Mouse (Mus musculus) limb, embryonic 15.5 days (tissue): ENCODE measurements around the gene Scmh1. TPM values are rescaled to one million over a fixed set of nuclear protein-coding genes. Genes with fewer than 3 reads are reported as not detected.

Experiments
- ATAC-seq: fragments of 200-750 bp; cut with Nextera tagmentation; 2 replicates; pipeline ENCODE4 v1.8.0; 2017; ENCODE audit warnings: low read depth, moderate TSS enrichment; ENCODE audit not compliant: insufficient number of reproducible peaks, low FRiP score, low TSS enrichment
- H3K27ac ChIP-seq: fragments of 300-500 bp; sonication (generic); 2 replicates; pipeline ENCODE4 v1.5.1; 2015; ENCODE audit warnings: moderate library complexity, mild to moderate bottlenecking, inconsistent platforms
- H3K27me3 ChIP-seq: fragments of 300-500 bp; sonication (generic); 2 replicates; pipeline ENCODE4 v1.6.1; 2015; ENCODE audit warnings: inconsistent platforms
- H3K36me3 ChIP-seq: fragments of 300-500 bp; sonication (generic); 2 replicates; pipeline ENCODE4 v1.6.1; 2015; ENCODE audit warnings: inconsistent platforms
- H3K4me1 ChIP-seq: fragments of 300-500 bp; sonication (generic); 2 replicates; pipeline ENCODE4 v1.6.1; 2015; ENCODE audit warnings: inconsistent platforms
- H3K4me2 ChIP-seq: fragments of 300-500 bp; sonication (generic); 2 replicates; pipeline ENCODE4 v1.6.1; 2015; ENCODE audit warnings: mild to moderate bottlenecking, inconsistent platforms
- H3K4me3 ChIP-seq: fragments of 300-500 bp; sonication (generic); 2 replicates; pipeline ENCODE4 v1.5.1; 2015; ENCODE audit warnings: mild to moderate bottlenecking, inconsistent platforms
- H3K9ac ChIP-seq: fragments of 300-500 bp; sonication (generic); 2 replicates; pipeline ENCODE4 v1.6.1; 2015; ENCODE audit warnings: inconsistent platforms
- H3K9me3 ChIP-seq: fragments of 300-500 bp; sonication (generic); 2 replicates; pipeline ENCODE4 v1.6.1; 2016; ENCODE audit warnings: inconsistent platforms
- WGBS: fragments of 180-500 bp; shearing (Covaris S2); methylation state at CpG from one replicate; pipeline ENCODE4 v1.1.7; 2015; 5-methylcytosine and 5-hydroxymethylcytosine counted together
- polyA plus RNA-seq: library from polyadenylated mRNA; unstranded; fragments of >200 nt; fragmentation: Nextera tagmentation; extraction: Ambion mirVana; gene quantifications from 2 replicates; pipeline ENCODE4 v1.2.1, GENCODE M21; 2015

Scmh1 gene
- polyA plus RNA-seq, 1 experiment from 2014 or later = 36.7 TPM

DNA sequence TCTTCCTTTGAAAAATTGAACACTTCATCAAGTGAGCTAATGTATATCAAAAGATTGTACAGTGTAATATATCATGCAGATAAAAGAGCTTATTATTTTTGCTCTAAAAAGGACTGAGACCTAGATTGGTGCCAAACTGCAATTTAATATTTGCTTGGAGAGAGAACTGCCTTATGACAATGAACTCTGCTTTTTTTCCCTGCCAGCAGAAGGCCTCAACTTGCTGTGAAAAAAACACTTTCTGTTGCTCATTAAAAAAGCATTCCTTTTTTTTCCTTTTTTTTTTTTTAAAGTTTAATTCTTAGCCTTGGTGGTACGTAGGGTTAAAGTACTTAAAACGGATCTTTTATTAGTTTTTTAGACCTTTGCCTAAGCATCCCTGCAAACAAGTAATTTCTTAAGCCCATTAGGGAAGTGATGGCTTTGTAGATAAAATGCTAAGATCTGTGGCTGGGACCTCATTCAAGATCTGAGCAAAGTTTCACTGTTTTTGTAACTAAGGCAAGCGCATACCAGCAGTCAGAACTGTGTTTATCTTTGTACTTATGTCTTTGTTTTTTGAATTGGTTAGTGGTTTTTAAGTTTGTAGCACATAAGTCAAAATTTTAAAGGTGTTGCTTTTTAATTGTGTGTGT is 1.7 kb downstream of the Scmh1 start:
- no peak overlapping the region for H3K27ac ChIP-seq
- H3K27me3 ChIP-seq = 0 out of 2 replicates have a peak, but pooled peaks cover 1% of the 10 kb centered on the region
- H3K9me3 ChIP-seq = no peaks in the 10 kb centered on the region
- H3K4me1 ChIP-seq = peaks cover 5% of the 10 kb centered on the region; the same call in 1 of the 2 replicates
- ATAC-seq = no peak; the same call in 1 of the 2 replicates
- WGBS = 32% methylated on average over 3 of the region's 3 CpGs
- peak overlapping the region; percentile 57 for H3K4me2 ChIP-seq
- no peak overlapping the region for H3K9ac ChIP-seq
- H3K4me3 ChIP-seq = peak overlapping the region; percentile 96
- no peaks in the 10 kb centered on the region for H3K36me3 ChIP-seq

DNA sequence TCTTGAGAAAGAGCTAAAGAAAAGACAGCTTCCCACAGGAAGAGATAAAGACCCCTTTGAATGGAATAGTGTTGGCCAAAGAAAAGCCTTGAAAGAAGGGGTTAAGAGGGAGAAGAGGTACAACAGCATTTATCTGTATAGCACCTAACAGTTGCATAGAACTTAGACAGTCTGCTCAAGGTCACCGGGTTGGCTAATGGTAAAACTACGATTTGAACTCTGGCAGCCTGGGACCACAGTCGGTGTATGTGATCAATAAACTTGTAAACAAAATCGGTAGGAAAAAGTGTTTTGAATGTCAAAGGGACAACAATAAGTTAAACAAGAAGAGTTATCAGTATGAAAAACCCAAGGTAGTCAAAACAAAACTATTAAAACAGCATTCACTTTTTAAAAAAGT is 13.0 kb downstream of the Scmh1 start:
- Histone ChIP-seq H3K9me3 (no peaks in the 10 kb centered on the region), H3K36me3 (no peaks in the 10 kb centered on the region), H3K27me3 (no peaks in the 10 kb centered on the region), H3K27ac (no peak overlapping the region), H3K4me2 (no peak overlapping the region), H3K4me3 (no peak overlapping the region), H3K9ac (no peak overlapping the region), H3K4me1 (peaks cover 8% of the 10 kb centered on the region; the same call in 1 of the 2 replicates)
- 90% methylated on average over 4 of the region's 4 CpGs for WGBS
- ATAC-seq = no peak

DNA sequence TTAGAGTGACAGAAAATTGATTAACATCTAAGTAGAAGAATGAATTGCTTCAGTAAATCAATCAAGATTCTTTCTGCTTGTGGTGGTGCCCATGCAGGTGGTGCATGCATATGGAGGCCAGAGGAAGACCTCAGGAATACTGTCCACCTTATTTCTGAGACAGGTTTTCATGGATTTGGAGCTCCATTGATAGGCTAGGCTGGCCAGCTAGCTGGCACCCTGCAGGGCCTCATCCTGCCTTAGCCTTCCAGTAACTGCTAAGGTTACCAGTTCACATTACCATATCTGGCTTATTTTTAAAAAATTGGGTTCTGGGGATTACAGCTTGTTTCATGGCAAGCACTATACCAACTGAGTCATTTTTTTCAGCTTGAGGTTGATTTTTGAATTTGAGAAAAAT is 15.1 kb downstream of the Scmh1 start:
- H3K27me3 ChIP-seq = no peaks in the 10 kb centered on the region
- H3K4me2 ChIP-seq = no peak overlapping the region
- no peak overlapping the region for H3K4me3 ChIP-seq
- ATAC-seq = no peak
- no peaks in the 10 kb centered on the region for H3K9me3 ChIP-seq
- H3K27ac ChIP-seq = no peak overlapping the region
- H3K4me1 ChIP-seq = peaks cover 8% of the 10 kb centered on the region; the same call in 1 of the 2 replicates
- H3K36me3 ChIP-seq = no peaks in the 10 kb centered on the region
- no peak overlapping the region for H3K9ac ChIP-seq

DNA sequence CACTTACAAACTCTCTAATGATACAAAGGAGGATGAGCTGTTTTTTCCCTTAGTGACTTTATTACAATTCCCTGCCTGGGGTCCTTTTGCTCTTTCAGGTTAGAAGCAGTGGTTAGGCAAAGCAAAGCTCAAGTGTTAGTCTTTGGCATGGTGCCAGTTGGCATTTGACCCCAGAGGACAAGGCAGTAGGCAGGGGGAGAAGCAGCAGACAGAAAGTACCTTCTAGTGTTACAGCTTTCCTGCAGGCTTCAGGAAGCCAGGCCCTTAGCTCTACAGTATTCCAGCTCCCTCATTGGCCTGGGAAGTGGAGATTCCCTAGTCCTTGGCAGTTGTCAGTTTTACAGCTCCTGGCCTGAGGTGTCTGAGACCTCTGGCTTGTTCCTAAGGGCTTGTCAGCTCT is 15.6 kb downstream of the Scmh1 start:
- H3K27ac ChIP-seq = no peak overlapping the region
- ATAC-seq = no peak
- no peaks in the 10 kb centered on the region for H3K36me3 ChIP-seq
- no peak overlapping the region for H3K9ac ChIP-seq
- no peak overlapping the region for H3K4me3 ChIP-seq
- no peaks in the 10 kb centered on the region for H3K9me3 ChIP-seq
- H3K27me3 ChIP-seq = no peaks in the 10 kb centered on the region
- H3K4me2 ChIP-seq = no peak overlapping the region
- peaks cover 8% of the 10 kb centered on the region; the same call in 1 of the 2 replicates for H3K4me1 ChIP-seq

DNA sequence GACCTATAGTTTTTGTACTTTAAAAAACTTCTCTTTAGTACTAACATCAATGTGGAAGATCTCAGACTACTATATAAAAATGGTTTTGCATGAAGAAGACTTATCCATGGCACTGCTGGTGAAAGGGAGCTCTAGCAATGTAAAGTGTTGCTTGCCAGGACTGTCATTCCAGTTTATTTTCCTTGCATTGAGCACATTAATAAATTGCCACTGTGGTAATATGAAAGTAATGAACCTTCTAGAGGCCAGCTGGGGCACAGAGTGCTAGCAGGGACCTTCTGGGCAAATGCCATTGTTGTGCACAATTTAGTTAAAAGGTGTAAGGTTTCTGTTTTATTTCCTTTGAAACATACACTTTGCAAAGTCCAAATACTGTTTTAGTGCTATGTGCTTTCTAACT is 25.5 kb downstream of the Scmh1 start:
- ATAC-seq = no peak
- Histone ChIP-seq H3K36me3 (no peaks in the 10 kb centered on the region), H3K4me3 (no peak overlapping the region), H3K27ac (no peak overlapping the region), H3K4me2 (no peak overlapping the region), H3K27me3 (no peaks in the 10 kb centered on the region), H3K9me3 (no peaks in the 10 kb centered on the region), H3K9ac (no peak overlapping the region), H3K4me1 (no peaks in the 10 kb centered on the region)

DNA sequence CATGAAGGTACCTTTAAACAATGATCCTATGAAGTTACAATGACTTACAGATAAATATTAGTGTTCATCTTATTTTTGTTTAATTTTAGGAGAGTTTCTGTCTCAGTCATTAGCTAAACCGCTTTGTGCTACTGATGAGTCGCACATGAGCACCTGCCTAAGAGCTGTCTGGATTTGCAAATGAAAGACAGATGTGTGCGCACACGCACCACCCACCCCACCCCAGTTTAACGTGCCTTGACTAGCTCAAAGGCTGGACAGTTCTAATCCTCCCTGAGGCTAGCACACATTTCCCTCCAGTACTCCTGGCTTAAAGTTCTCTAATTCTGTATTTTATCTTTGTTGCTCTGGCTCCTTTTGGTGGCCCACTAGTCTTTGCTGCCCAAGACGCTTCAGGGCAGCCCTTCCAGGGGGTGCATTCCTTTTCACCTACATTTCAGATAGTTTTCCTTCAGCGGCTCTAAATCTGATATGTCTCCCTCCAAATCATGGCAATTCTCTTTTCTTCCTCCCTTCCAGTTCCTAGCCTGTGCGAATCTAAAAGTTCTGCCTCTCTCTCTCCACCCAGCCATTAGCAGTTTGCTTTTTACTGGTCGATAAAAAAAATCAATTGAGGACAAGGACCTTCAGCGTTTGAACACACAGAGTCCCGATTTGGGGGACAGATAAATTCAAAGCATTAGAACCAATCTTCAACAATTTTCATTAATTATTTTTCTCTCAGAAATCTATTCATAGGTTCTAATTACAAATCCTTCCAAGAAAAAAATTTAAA is 27.7 kb downstream of the Scmh1 start:
- H3K27me3 ChIP-seq = no peaks in the 10 kb centered on the region
- no peak overlapping the region for H3K4me3 ChIP-seq
- no peak overlapping the region for H3K4me2 ChIP-seq
- WGBS = 37% methylated on average over 11 of the region's 11 CpGs
- no peaks in the 10 kb centered on the region for H3K4me1 ChIP-seq
- H3K9me3 ChIP-seq = no peaks in the 10 kb centered on the region
- no peak for ATAC-seq
- no peak overlapping the region for H3K9ac ChIP-seq
- H3K27ac ChIP-seq = no peak overlapping the region
- no peaks in the 10 kb centered on the region for H3K36me3 ChIP-seq

DNA sequence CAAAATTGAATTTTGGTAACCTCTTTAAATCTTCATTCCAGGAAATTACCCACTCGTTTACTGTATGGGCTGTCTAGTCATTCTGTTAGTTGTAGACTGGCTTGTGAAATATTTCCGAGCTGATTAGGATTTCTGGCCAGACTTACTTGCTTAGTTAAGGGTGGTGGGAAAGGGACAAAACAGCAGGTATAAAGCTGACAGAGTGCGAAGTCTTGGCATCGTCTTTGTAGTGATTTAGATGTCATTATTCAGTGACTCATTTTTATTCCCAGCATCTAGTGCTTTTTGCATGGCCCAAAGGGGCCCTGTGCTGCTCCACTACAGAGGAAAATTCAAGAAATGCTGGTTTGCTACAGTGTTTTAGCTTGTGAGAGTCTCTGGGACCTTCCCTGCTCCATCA is 56.7 kb downstream of the Scmh1 start:
- H3K9me3 ChIP-seq = no peaks in the 10 kb centered on the region

DNA sequence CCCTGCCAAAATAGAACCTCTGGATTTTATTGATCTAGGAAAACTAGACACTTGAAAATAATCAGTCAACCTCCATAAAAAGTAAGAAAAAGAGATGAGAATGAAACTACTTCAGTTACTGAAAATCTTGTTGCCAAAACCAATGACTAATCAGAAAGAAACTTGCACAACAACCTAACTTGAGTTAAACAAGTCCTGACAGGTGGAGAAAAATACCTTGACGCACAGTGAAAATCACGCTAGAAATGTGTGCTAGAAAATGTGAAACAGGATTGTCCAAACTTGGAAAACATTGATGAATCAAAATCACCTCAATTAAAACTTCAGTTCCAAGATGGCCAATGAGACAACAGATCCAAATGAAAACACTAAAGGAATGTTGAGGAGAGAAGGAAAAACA is 67.9 kb downstream of the Scmh1 start:
- Histone ChIP-seq H3K36me3 (peaks cover 28% of the 10 kb centered on the region), H3K27me3 (no peaks in the 10 kb centered on the region), H3K9me3 (no peaks in the 10 kb centered on the region), H3K4me2 (no peak overlapping the region), H3K27ac (no peak overlapping the region), H3K9ac (no peak overlapping the region), H3K4me1 (no peaks in the 10 kb centered on the region), H3K4me3 (no peak overlapping the region)
- no peak for ATAC-seq
- WGBS = 81% methylated on average over 2 of the region's 2 CpGs

More for the DNA sequence above, 56.7 kb downstream of the Scmh1 start:
- no peak overlapping the region for H3K9ac ChIP-seq
- H3K4me2 ChIP-seq = no peak overlapping the region
- H3K4me3 ChIP-seq = no peak overlapping the region
- H3K36me3 ChIP-seq = peaks cover 4% of the 10 kb centered on the region
- no peak for ATAC-seq
- no peaks in the 10 kb centered on the region for H3K27me3 ChIP-seq
- no peak overlapping the region for H3K27ac ChIP-seq
- H3K4me1 ChIP-seq = no peaks in the 10 kb centered on the region
- 73% methylated on average over 4 of the region's 4 CpGs for WGBS

DNA sequence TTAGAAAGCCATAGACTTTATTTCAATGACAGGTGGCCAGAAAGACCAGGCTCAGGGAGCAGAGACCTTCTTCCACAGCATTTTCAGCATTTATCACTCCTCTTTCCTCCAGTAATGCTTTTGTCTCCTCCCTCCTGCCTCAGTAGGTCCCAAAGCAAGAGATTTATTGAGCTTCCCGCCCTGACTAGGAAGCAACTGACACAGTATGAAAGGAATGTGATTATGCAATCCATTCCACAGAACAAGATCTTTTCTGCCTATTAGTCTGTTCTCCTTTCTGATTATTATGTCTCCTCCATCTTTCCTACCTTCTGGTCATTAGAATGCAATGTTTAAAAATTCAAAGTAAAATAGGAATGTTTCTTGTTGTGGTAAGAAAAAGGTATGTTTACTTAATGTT is 82.6 kb downstream of the Scmh1 start:
- H3K36me3 ChIP-seq = peaks cover 17% of the 10 kb centered on the region
- no peaks in the 10 kb centered on the region for H3K27me3 ChIP-seq
- 21% methylated on average over 1 of the region's 1 CpGs for WGBS
- H3K9ac ChIP-seq = no peak overlapping the region
- no peaks in the 10 kb centered on the region for H3K9me3 ChIP-seq
- no peak overlapping the region for H3K4me3 ChIP-seq
- peak overlapping the region; percentile 38; the same call in 1 of the 2 replicates for H3K27ac ChIP-seq
- peaks cover 3% of the 10 kb centered on the region; the same call in 1 of the 2 replicates for H3K4me1 ChIP-seq
- H3K4me2 ChIP-seq = no peak overlapping the region
- ATAC-seq = no peak

DNA sequence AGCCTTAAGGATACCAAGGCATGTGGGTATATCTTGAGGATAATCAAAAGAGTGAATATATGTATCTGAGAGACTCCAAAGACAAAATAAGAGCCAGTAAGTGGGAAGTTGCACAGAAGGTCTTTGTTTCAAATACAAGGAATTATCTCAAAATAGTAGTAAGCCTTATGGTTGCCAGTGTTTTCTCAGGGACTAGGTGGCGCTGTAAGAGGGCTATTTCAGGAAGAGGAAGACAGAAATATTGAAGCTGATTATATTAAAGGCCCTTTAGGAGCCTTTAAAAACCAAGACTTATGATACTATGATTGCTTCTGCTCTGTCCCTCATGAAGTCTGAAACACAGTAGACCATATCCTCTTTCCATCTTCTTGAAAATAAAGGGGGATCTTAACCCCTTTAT is 101.9 kb downstream of the Scmh1 start:
- 81% methylated on average over 1 of the region's 1 CpGs for WGBS
- no peak for ATAC-seq
- no peak overlapping the region for H3K4me3 ChIP-seq
- H3K4me1 ChIP-seq = no peaks in the 10 kb centered on the region
- no peak overlapping the region for H3K27ac ChIP-seq
- no peaks in the 10 kb centered on the region for H3K27me3 ChIP-seq
- no peaks in the 10 kb centered on the region for H3K9me3 ChIP-seq
- no peak overlapping the region for H3K4me2 ChIP-seq
- H3K36me3 ChIP-seq = peaks cover 34% of the 10 kb centered on the region
- H3K9ac ChIP-seq = no peak overlapping the region

DNA sequence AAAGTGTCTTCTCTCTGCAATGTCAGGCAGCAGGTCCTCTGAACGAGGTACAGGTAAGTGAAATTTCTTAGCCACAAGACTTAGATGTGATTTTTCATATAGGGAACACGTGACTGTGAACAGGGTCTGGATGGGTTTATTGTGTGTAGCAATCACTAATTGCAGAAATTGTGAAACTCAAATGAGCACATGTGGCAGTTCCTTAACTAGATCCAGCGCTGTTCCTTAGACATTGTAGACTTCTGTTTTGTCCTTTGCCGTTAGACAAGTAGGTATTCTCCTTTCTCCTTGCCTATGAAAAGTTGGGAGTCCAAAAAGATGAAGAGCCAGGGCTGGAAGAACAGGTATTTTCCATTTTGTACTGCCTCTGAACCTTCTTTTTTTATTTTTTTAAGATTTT is 106.1 kb downstream of the Scmh1 start:
- Histone ChIP-seq H3K9ac (no peak overlapping the region), H3K9me3 (no peaks in the 10 kb centered on the region), H3K36me3 (peaks cover 50% of the 10 kb centered on the region), H3K4me1 (no peaks in the 10 kb centered on the region), H3K27me3 (no peaks in the 10 kb centered on the region), H3K27ac (no peak overlapping the region), H3K4me3 (no peak overlapping the region), H3K4me2 (no peak overlapping the region)
- no peak for ATAC-seq
- 89% methylated on average over 4 of the region's 4 CpGs for WGBS

DNA sequence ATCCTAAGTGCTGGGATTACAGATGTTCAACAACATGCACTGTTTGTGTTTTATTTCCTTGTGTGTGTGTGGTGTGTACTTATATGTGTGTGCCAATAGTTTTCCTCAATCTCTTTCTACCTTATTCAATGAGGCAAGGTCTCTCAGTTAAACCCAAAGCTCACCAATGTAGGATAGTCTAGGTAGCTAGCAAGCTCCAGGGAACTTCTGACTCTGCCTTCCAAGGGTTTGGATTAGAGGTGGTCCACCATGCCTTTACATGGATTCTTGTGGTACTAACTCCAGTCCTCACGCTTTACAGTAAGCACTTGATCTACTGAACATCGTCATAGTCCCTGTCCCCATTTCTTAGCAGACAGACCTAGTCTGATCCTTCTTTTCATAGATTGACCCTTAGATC is 109.3 kb downstream of the Scmh1 start:
- Histone ChIP-seq H3K4me1 (no peaks in the 10 kb centered on the region), H3K4me2 (no peak overlapping the region), H3K27me3 (no peaks in the 10 kb centered on the region), H3K9ac (no peak overlapping the region), H3K9me3 (no peaks in the 10 kb centered on the region), H3K36me3 (peaks cover 47% of the 10 kb centered on the region), H3K27ac (no peak overlapping the region), H3K4me3 (no peak overlapping the region)
- 95% methylated on average over 2 of the region's 2 CpGs for WGBS
- ATAC-seq = no peak
